Mouse (Mus musculus): ENCODE results near the gene Mov10.

Gene Mov10

DNA sequence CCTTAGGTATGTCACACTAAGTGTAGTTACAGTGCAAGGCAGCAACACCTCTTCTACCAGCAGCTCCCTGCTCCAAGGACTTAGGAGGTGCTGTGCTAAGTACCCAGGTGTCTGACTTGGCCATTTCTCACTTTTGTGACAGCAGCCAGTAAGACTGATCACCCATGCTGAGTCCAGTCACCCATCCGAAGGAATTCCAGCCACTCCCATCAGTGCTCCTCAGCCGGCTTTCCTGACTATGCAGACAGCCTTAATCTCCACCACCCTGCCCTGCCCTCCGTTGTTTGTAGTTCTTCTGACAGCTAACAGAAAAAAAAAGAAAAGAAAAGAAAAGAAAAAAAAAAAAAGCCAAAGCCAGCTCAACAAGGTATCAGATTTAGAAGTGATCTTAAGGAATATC, 6.6 kb downstream of the Mov10 start:
- intact Hi-C loops (cut with DNase I) = no loop called here

DNA sequence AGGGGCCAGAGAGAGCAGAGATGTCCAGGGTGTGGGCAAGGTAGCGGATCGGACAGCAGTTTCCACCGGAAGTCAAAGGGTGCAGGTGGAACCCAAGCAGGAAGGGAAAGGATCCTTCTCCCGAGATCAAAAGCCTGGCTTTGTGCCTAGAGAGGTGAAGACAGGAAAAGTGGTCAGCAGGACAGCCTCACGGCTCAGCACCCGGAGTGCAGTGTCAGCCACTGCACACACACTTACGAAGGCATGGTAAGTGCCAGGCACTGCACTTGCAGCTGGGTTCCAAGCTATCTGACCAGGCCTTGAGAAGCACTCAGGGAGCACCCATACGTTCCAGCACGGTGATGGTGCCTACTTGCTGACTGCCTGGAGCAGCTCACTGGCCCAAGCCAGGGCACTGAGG, 12.8 kb downstream of the Mov10 start:
- intact Hi-C loops (cut with DNase I) = no loop called here

DNA sequence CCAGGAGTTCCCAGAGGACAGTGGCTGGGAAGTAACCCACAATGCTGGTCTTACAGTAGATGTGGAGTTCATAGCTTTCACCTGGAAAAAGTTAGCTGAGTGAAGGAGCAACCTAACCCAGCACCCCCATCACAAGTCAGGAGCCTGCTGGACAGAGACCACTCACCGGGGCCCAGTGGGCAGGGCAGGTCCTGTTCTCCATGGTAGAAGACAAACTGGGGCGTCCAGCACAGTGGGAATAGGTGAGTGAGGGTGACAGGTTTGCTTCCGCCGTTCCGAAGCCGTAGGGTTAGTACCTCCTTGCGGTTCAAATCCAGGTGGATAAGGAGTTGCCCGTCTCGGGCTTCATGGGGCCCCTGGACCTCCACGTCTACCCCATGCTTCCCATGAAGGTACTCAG, 14.1 kb downstream of the Mov10 start:
- intact Hi-C loops (cut with DNase I) = no loop called here

DNA sequence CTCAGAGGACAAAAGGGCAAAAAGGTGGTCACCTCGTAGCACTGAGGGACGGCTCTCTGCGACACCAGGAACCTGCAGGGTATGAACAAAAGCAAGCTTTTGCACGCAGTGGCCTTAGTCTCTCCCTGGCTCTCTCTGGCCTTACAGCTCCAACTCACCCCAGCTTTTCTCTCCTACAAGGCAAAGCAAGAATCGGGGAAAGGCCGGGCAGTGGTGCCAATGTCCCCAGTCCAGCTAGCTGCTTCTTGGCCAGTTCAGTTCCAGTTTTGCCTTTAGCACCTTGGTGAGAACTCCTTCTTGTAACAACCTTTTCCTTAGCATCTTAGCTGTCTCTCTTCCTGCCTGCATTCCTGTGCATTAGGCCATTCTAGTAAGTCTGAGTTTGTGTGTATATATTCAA, 16.9 kb downstream of the Mov10 start:
- intact Hi-C loops (cut with DNase I) = no loop called here

DNA sequence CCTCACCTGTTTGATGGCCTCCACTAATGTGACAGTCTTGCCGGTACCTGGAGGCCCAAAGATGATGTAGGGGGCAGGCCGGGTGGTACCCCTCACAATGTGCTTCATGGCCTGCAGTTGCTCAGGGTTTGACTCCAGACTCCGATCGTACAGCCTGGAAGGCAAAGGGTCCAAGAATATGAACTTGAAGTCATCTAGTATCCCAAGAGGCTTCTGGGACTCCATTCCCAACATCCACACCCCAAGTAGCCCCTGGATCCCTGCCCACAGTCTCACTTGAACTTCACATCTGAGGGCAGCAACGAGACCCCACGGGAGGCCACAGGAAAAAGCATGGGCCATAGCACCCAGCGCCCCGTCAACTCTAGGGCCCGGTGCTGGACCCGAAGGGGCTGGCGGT, 17.7 kb downstream of the Mov10 start:
- intact Hi-C loops (cut with DNase I) = no loop called here

DNA sequence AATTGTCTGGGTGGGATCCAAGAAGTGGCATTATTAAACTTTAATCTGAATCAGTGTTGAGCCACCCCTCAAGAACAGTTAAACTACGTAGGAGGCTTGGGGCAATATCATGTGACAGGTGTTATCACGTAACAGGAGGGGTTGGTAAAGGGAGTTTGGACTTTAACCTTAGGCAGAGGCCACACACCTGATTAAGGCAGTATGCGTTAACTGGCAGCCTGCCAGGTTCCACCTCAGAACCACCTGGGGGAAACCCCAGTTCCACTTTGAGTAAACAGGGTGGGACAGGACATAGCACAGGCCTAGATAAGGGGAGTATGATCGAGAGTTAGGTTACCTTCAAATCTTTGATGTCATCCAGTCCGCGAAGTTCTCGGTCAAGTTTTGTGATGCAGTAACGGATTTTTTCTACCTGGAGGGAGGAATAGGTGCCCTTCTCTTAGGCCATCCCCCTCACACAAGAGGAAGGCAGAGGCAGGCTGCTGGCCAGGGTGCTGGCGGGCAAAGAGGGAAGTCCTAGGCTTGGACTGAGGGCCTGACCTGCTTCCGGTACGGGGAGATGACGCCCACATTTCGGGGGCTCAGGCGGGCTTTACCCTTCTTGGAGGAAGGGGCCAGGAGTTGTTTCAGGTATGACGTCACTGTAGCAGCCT, 21.8 kb downstream of the Mov10 start:
- intact Hi-C loops (cut with DNase I) = no loop called here

DNA sequence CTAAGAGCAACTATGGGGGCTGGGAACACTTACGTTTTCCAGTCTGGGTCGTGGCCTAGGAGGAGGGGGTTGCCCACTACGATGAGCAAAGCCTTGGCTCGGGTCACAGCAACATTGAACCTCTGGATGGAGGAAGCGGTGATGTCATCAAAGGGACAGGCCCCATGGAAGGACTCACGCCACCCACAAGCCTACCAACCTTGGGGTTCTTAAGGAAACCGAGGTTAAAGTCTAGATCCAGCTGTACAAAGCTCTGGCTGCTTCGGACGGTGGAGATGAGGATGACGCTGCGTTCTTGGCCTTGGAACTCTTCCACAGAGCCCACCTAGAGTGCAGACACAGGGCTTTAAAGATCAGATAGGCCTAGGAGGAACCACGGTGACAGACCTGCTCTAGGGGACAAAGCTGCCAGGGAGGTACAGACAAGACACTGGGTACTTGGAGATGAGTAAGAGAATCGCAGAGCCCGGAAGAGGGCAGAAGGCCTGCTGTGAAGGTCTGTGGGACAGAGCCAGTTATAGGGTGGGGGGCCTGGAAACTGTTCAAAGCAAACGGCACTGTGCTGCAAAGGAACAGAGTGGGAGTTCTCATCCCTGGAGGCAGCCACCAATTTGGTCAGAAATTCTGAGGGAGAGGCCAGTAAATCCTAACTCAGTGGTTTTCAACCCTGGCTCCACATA, 22.6 kb downstream of the Mov10 start:
- intact Hi-C loops (cut with DNase I) = no loop called here

DNA sequence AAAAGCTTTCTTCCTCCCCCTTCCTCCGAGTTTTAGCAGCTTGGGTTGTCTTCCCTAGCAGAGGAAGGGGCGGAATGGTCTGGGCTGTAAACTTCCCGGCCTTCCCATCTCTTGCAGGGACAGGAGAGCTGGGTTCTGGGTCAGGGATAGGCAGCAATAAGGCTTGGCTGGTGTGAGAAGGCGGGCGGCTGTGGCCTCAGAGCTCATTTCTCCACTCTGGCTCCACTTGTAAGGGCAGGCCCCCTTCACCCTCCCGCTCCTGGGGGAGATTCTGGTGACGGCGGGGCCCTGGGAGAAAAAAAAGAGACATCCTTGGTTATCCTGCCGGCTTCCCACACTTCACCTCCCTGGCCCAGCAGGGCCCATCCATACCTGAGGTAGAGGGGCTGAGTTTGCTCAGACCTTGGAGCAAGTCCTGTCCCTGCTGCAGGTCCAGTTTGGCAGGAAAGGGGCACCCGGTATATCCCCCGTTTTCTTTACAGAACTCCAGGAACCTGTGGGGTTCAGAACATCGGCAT, 23.4 kb downstream of the Mov10 start:
- intact Hi-C loops (cut with DNase I) = loop anchor here (5.0 kb wide), 1 partner anchor 67 kb away; the partner anchor contains the start of genes Capza1 and St7l

DNA sequence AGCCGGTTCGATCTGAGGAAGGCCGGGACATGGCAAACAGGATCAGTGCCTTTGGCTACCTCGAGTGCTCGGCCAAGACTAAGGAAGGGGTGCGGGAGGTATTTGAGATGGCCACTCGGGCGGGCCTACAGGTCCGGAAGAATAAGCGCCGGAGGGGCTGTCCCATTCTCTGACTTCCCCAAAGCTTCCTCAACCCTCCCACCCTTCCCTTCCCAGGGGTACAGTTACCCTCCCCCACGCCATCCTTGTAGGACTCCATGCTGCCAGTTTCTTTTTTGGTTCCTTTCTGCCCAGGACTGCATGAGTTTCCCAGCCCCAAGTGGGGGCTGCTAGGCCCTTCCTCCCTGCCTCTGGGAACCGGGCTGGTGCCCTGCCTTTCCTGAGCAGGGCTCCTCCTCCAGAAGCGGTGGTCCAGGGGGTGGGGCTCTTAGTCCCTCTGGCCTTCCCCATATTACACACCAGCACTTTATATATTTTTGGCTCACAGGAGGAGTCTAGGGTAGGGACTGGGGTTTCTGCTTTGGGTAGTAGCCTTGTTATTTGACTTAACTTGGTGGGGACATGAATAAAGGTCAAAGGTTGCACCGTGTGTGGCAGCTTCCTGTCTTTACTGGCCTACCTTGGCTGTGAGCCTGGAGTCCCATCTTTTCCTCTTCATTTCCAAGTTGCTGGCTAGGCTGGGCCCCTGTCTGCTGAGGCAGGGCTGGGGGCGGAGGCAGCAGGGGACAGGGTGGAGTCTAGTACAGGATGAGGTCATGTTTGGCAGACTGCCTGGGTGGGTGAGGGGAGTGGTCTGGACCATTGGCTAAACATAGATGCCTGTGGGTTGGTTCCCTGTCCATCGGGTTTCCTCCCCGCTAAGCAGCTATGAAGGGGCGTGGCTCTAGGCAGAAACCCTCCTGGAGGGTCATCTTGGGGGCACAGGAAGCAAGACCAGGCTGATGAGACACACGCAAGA, 24.2 kb downstream of the Mov10 start:
- intact Hi-C loops (cut with DNase I) = loop anchor here (5.0 kb wide), 1 partner anchor 68 kb away; the partner anchor contains the start of genes Capza1 and St7l

DNA sequence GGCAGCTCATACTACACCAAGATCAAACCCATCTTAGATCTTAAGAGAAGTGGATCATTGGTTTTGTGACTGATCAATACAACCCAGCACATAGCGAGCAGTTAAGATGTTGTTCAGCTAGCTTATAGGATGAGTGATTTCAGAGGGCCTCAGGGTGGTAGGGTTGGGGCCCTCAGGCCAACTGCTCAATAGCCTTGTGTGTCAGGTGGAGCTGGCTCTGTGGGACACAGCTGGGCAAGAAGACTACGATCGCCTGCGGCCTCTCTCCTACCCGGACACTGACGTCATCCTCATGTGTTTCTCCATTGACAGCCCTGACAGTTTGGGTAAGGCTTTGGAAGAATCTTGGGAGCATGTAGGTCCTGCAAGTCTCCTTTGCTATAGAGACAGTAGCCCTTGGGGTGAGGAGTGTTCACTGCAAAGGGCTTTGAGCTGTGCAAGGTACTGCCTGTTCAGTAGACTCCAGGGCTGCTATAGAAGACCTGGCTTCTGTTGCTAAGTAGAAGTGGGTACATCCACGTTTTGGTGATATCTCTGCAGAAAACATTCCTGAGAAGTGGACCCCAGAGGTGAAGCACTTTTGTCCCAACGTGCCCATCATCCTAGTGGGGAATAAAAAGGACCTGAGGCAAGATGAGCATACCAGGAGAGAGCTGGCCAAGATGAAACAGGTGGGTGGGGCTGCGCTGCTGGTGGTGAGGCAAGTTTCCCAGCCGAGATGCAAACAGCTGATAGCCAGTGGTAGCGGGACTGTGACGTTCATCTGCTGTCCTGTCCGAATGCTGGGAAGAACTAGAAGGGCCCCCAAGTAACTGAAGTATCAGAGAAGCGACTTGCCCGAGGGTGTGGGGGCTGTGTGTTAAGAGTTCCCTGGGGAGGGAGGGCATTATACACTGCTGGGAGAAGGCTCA, 25.7 kb downstream of the Mov10 start:
- intact Hi-C loops (cut with DNase I) = loop anchor here (5.0 kb wide), 1 partner anchor 70 kb away; the partner anchor contains the start of genes Capza1 and St7l

DNA sequence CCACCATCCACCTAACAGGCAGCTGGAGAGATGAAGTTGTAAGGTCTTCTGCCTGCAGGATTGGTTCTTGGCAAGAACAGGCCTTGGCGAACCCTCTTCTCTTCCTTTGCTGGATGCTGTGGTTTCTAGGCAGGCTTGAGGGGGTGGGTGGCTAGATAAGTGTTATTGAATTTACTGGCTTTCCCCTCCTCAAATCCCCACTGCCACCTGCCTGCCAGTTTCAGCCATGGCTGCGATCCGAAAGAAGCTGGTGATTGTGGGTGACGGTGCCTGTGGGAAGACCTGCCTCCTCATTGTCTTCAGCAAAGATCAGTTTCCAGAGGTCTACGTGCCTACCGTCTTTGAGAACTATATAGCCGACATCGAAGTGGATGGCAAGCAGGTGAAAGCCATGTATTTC, 26.7 kb downstream of the Mov10 start:
- intact Hi-C loops (cut with DNase I) = loop anchor here (5.0 kb wide), 1 partner anchor 71 kb away; the partner anchor contains the start of genes Capza1 and St7l

DNA sequence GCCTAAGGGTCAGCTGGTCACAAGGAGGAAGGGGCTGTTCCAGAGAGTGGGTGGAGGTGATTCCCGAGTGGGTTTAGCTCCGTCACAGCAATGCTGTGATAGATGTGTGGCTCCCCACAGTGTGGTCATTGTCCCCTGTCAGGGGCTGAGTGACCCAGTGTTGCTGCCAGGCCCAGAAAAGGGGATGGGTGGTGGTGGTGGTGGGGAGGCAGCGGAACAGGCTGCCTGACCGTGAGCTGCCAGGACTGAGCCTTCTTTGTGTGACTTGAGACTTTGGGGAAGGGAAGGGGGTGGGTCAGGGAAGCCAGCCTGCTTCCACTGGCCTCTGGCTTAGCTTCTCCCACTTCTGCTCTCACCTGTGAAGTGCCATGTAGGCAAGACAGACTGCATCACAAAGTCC, 27.3 kb downstream of the Mov10 start:
- intact Hi-C loops (cut with DNase I) = loop anchor here (5.0 kb wide), 1 partner anchor 71 kb away; the partner anchor contains the start of genes Capza1 and St7l

DNA sequence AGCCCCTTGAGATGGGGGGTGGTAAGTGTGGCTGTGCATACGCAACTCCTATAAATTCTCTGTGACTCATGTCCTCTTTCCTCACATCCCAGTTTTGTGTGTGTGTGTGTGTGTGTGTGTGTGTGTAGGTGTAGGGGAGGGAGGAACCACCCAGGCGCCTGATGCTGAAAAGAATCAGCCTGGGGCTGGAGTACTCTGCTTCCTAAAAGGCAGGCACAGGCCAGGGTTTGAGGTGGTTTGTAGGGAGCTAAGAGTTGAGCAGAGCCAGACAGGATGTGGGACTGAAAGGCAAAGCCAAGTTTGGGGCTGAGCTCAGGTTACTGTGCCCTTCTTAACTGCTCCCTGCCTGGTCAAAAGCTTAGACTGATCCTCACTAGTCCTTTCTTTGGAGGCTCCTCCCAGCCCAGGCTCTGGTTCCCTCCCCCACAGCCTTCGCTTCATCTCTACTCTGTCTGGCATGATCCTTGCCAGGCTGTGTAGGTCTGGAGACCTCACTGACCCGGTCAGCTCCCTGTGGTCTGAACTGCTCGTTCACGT, 27.9 kb downstream of the Mov10 start:
- intact Hi-C loops (cut with DNase I) = loop anchor here (5.0 kb wide), 1 partner anchor 72 kb away; the partner anchor contains the start of genes Capza1 and St7l

DNA sequence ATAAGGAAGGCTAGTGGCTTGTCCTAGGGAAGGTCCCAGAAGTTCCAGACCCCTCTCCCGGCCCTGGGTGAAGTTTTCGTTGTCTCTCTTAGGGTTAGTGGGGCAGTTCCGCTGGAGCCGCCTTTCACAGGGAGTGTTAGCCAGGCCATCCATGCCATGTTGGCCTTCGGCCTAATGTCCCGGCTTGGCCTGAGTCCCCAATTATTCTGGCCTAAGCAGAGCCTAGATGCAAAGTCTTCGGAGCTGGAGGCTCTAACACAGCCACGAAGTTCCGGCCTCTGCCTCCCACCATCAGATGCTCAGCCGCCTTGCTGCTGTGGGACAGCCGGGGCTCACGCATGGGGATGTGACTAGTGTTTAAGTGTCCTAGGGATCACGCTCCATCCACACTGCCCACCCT, 28.5 kb downstream of the Mov10 start:
- intact Hi-C loops (cut with DNase I) = loop anchor here (5.0 kb wide), 3 partner anchors 32 to 267 kb away; partner anchors contain the start of genes Capza1 and St7l

DNA sequence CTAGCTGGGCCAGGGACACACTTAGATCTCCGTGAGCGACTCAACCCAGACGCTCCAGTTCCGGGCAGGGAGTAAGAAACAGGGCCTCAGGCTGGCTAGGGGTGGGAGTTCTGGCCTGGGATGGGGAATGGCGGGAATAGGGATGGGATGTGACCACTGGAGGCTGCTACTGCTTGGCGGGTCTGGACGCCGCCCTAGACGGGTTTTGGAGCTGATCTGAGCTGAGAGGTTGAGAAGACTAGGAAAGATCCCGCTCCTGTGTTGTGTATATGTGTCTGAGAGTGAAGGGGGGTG, 29.1 kb downstream of the Mov10 start:
- intact Hi-C loops (cut with DNase I) = loop anchor here (5.0 kb wide), 2 partner anchors 33 to 268 kb away; no protein-coding TSS in a partner anchor

DNA sequence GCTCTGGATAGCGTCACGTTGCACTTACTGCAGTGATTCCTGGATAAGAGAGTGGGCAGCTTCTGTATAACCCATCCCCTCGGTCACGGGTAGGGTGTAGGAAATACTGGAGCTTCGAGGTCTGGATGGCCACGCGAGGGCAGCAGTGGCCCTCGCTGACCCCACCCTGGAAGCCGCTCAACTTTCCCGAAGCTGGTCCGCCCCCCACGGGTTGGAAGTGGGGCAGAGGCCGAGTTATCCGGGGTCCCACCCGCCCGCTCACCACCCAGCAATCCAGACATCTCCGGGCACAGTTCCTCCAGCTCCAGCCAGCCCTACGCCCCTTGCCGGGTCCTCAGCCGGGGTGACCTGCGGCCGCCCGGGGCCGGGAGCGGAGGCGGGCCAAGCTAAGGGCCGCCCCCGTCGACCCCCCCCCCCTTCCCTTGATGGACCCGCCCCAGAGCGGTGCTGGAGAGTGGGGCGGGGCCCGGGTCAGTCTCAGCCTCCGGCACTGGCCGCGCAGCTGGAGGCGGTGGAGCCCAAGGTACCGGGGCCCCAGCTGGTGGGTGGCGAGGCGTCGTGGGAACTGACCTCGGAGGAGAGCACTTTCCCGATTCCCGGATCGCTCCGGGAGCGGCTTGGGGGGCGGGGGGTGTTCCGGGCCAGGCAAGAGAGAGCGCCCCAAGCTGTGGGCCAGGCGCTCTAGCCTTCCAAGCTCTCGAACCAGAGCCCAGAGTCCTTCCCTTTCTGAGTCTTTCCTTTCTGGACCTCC, 29.6 kb downstream of the Mov10 start:
- intact Hi-C loops (cut with DNase I) = loop anchor here (5.0 kb wide), 2 partner anchors 34 to 269 kb away; no protein-coding TSS in a partner anchor

DNA sequence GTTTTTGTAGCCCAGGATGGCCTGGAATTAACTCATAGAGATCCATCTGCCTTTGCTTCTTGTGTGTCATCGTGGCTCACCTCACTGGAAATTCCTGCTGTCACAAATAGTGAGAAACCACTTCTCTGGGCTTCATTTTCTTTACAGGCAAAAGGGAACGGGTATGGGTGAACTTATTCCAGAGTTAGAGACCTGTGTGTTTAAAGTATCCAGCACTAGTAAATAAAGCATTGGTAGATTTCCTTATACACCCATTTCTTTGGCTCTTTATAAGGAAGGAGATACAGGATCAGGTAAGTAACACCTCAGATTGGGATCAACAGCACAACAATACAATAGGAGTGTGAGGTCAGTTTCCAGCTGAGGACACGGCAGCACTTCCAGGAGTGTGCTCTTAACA, 30.3 kb downstream of the Mov10 start, which contains the start of gene Rhoc:
TSS of gene Rhoc (plus strand) at position 301 of the 400 bp plus-strand sequence.
- intact Hi-C loops (cut with DNase I) = loop anchor here (5.0 kb wide), 2 partner anchors 34 to 269 kb away; no protein-coding TSS in a partner anchor

DNA sequence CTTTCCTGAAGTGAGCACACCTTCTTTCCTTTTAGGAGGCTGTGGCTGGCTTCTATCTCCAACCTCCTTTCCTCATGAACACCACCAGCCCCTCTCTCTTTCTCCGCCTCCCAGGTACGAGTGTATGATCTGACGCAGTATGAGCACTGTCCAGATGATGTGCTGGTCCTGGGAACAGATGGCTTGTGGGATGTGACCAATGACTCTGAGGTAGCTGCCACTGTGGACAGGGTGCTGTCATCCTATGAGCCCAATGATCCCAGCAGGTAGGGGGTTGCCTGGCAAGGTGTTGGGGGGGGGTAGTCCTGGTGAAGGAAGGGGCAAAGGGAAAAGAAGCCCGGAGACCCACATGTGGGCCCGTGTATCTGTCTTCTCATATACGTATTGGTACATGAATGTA, 33.1 kb downstream of the Mov10 start:
- intact Hi-C loops (cut with DNase I) = loop anchor here (5.0 kb wide), 2 partner anchors 37 to 272 kb away; no protein-coding TSS in a partner anchor
